Comparison of ENCODE assay signal across 8 mouse cellular contexts in genomic region chr1:146497381-146498081, GRCm38 (mm10). TPM values are rescaled to one million over a fixed set of nuclear protein-coding genes. Genes with fewer than 3 reads are reported as not detected.
DNase-seq lines count a peak whose midpoint lies in the region; ATAC-seq lines count a peak whose summit lies in the region.

No protein-coding gene starts in this region.

- peak; percentile 26 for DNase-seq in adrenal gland, adult 2 months
- no peak for DNase-seq in adrenal gland, adult 18-20 months (ENCODE audit: low spot score in 2 of 2)
- DNase-seq in urinary bladder, postnatal 25 days (ENCODE audit: low spot score): peak; percentile 6
- DNase-seq in urinary bladder, adult 18-20 months (ENCODE audit: low spot score in 2 of 2): no peak
- DNase-seq in frontal cortex, postnatal 25 days (ENCODE audit: low spot score in 2 of 2): peak; percentile 31 to 38
- peak; percentile 58 to 60 for DNase-seq in left cerebral cortex, postnatal 36 days (ENCODE audit: low spot score in 2 of 2)
- peak; percentile 63 for DNase-seq in neural tube, embryonic 11.5 days (ENCODE audit: low spot score)
- no peak for DNase-seq in MN1 (ENCODE audit: low spot score)

- H3K27ac ChIP-seq in neural tube, embryonic 11.5 days (ENCODE audit: low read depth, low read length): no peak overlapping the region

- H3K4me2 ChIP-seq in neural tube, embryonic 11.5 days (ENCODE audit: low read depth): peak overlapping the region; percentile 72

- H3K4me3 ChIP-seq in neural tube, embryonic 11.5 days (ENCODE audit: low read depth, low read length): peak overlapping the region; percentile 41

- under 1% methylated on average over 28 of the region's 28 CpGs for WGBS in neural tube, embryonic 11.5 days

- ATAC-seq in neural tube, embryonic 11.5 days (ENCODE audit: insufficient read depth, low FRiP score, low TSS enrichment): peak; percentile 73

- H3K9ac ChIP-seq in neural tube, embryonic 11.5 days (ENCODE audit: low read length): peak overlapping the region; percentile 31; the same call in 1 of the 2 replicates

- H3K36me3 ChIP-seq in neural tube, embryonic 11.5 days (ENCODE audit: control insufficient read depth, insufficient read depth, low read length): no peaks in the 10 kb centered on the region

- intact Hi-C loops in left cerebral cortex, postnatal 36 days (cut with DNase I): loop anchor here (10.0 kb wide), 1 partner anchor 1923 kb away; no protein-coding TSS in a partner anchor

- no peaks in the 10 kb centered on the region for H3K4me1 ChIP-seq in neural tube, embryonic 11.5 days (ENCODE audit: control insufficient read depth, insufficient read depth, low read length)

- no peaks in the 10 kb centered on the region for H3K9me3 ChIP-seq in neural tube, embryonic 11.5 days (ENCODE audit: control insufficient read depth, low read length)

- peaks cover 20% of the 10 kb centered on the region for H3K27me3 ChIP-seq in neural tube, embryonic 11.5 days (ENCODE audit: control insufficient read depth, insufficient read depth, low read length)

RNA-seq across cellular contexts. Expression of gene Brinp3, which starts 3.0 kb away (rescaled TPM):
- total RNA-seq in adrenal gland, adult 2 months (2021): not detected
- polyA plus RNA-seq in adrenal gland, adult 2 months (2012; rRNA removed): 0.06 TPM in 1 of 2 replicates, not detected in the other
- not detected for total RNA-seq in adrenal gland, adult 18-20 months (2021)
- total RNA-seq in left cerebral cortex, postnatal 36 days (2021): 10 to 100 TPM; 46.7 to 53.9 TPM
- polyA plus RNA-seq in neural tube, embryonic 11.5 days (2014; fragmentation: Nextera tagmentation; extraction: Ambion mirVana): 1.4 and 1.6 TPM in 2 replicates

Comparison
In these comparisons a context has a peak if more than half of its experiments do, and no peak if none do; other contexts are left out.
1. DNase-seq: peak in adrenal gland, adult 2 months (single experiment), urinary bladder, postnatal 25 days (single experiment), frontal cortex, postnatal 25 days (2 of 2), left cerebral cortex, postnatal 36 days (2 of 2) and neural tube, embryonic 11.5 days (single experiment); none in adrenal gland, adult 18-20 months (0 of 2), urinary bladder, adult 18-20 months (0 of 2) and MN1 (single experiment).
2. RNA of gene Brinp3, which starts 3.0 kb away (total RNA-seq): 46.7 to 53.9 TPM in left cerebral cortex, postnatal 36 days; not detected in adrenal gland, adult 2 months and not detected in adrenal gland, adult 18-20 months; every median in the first group is over 10 times any median in the second.